Mouse (Mus musculus) Muller cell, postnatal 12 days (primary cell): ENCODE measurements at regions not wholly inside any gene's neighbourhood (a gene's known extent, or its start where the extent isn't known, plus 50 kb on each side); places are given as distances from the start of the nearest gene placed in this dataset.
A peak's percentile ranks its signal among the peaks of the same experiment; 100 is the strongest.

ENCODE experiments used
- DNase-seq: peaks from one replicate; pipeline ENCODE4 v3.0.0-alpha.2; 2015; ENCODE audit errors: inconsistent ontology term

- no peak for DNase-seq
Observed at GRCm38 (mm10) chr1:73227246-73227645, 211.5 kb upstream of the Tnp1 start.

GRCm38 (mm10) chr1:73221863-73222262 lies 206.2 kb upstream of the Tnp1 start:
- DNase-seq: no peak

DNA sequence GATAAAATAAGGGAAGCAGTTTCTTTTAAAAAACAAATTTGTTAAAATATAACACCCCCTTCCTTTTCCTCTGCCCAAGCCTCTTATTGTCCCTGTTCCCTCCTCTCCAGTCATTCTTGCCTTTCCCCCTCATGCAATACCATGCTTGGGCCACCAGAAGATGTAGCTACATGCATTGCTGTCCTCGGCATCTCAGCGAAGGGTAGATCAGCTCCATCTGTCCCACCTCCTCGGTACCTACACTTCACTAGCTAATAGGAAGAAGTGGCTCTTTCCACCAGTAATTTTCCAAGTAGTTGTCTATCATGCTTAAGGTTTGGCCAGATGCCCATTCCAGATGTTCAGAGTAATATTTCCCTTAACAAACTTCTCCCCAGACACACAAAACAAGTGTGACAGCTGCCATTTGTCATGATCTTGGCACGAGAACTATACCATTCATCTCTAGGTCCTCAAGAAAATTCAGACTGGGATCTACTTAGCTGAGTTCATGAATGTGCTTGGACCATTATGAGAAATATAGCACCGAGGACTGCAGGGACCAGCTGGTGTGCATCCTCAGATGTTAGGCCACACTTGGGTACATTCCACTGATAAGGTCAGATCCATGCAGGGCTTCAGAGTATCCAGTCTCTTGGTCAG lies 198.7 kb upstream of the Tnp1 start:
- no peak for DNase-seq

GRCm38 (mm10) chr1:73207421-73207820 lies 191.7 kb upstream of the Tnp1 start:
- DNase-seq: no peak

DNA sequence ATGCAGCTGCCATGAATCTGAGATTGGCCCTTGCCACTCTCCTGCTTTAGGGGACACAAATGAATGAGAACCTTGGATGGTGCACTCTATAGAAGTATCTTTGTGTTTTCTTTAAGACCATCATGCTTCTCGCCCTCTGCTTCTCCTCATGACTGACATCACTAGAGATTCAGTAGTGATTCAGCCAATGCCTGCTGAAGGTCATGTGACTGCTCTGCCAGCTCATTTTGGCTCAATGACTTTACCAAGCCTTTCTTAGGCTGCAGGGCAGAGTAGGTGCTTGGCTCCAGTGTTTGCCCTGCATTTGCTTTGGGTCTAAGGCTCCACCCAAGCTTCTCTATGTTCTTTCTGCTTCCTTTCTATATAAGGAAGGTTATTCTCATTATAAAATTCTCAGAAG lies 190.1 kb upstream of the Tnp1 start:
- no peak for DNase-seq

- DNase-seq: no peak
Observed at GRCm38 (mm10) chr1:73200112-73200511, 184.4 kb upstream of the Tnp1 start.

DNA sequence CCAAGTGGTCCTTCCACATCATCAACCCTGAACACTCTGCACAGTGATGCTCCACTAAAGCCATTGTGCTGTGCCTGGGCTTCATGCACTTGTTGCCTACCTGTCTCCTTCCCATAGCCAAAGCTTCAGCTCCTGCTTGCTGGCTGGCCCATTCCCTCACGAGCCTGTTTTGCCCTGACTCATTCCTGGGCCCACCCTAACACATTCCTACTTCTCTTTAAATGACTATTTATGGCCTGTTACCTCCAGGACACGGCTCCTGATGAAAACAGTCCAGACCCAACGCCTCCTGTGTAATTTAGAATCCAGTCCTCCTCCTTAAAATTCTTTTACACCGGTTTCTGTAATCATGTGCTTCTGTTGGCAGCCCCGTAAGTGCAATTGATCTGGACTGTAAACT lies 175.1 kb upstream of the Tnp1 start:
- DNase-seq: no peak

DNA sequence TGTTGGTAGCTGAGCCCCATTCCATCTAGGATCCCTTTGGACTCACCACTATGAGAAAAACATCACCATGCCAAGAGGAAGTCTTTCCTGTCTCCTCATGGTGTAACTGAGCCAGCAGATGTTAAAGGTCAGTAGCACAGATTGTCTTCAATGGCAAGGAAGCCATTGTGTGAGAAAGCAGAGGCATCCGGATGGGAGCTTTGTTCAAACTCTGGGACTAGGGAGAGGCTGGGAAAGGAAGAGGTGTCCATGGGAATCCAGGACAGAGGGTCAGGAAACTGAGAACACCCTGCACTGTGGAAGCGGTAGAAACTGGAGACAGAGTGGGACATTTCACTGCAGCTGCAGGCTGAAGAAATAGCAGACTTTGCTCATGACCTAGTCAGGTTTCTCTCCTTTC lies 173.1 kb upstream of the Tnp1 start:
- DNase-seq: no peak

DNA sequence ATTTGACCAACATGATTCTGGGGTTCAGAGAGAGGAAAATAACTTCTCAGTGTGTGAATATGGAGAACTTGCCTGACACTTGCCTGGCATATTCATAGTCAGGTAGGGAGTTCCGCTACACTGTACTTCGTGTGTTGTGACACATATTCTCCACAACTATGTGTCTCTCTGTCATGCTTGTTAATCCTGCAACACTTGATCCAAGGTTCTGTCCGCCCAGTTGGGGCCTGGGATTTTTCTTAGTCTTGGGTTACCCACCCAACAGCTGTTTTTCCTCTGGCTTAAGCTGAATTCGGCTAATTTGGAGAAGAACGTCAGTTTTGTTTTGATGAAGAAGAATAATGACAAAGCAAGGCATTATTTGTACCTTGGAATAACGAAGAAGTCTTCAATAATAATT lies 168.8 kb upstream of the Tnp1 start:
- DNase-seq: no peak

- no peak for DNase-seq
Observed at GRCm38 (mm10) chr1:73178810-73179209, 163.1 kb upstream of the Tnp1 start.

DNA sequence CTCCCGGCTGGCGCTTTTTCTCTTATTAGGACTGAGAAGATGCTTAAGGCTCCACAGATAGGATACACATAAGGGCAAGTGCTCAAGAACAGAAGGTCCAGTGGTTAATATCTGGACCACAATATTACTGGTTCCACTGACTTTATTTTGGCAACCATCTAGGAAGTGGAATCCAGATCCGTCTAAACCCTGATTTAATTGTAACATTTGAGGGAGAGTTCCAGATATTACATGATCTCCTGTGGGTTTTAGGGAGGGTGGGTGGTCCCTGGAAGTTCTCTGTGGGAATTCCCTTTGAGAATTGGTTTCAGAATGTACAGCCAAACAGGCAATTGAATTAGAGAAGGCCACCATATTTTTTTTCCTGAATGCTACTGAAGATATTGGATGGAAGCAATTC lies 161.4 kb upstream of the Tnp1 start:
- DNase-seq: no peak

DNA sequence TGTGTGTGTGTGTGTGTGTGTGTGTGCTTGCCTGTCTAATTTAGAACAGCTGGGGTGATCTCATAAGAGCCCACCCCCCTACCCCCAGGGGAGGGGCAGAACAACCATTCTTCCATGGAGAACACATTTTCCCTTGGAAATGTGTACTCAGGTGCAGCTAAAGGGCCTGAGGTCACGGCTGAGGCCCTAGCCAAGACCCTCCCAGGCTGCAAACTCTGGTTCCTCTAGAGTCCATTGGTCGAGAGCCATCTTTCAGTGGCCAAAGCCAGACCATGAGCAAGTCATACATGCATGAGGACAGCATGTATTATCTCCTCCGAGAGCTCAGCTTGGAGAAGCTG lies 154.9 kb upstream of the Tnp1 start:
- DNase-seq: no peak

GRCm38 (mm10) chr1:73169929-73170667 lies 154.4 kb upstream of the Tnp1 start:
- no peak for DNase-seq

- no peak for DNase-seq
Observed at GRCm38 (mm10) chr1:73169077-73169869, 153.6 kb upstream of the Tnp1 start.

GRCm38 (mm10) chr1:73160199-73160598 lies 144.5 kb upstream of the Tnp1 start:
- DNase-seq: no peak

- no peak for DNase-seq
Observed at GRCm38 (mm10) chr1:73159405-73159976, 143.8 kb upstream of the Tnp1 start.

GRCm38 (mm10) chr1:73153438-73154097 lies 137.9 kb upstream of the Tnp1 start:
- DNase-seq: peak; percentile 88

GRCm38 (mm10) chr1:73149926-73150325 lies 134.2 kb upstream of the Tnp1 start:
- DNase-seq: no peak

DNA sequence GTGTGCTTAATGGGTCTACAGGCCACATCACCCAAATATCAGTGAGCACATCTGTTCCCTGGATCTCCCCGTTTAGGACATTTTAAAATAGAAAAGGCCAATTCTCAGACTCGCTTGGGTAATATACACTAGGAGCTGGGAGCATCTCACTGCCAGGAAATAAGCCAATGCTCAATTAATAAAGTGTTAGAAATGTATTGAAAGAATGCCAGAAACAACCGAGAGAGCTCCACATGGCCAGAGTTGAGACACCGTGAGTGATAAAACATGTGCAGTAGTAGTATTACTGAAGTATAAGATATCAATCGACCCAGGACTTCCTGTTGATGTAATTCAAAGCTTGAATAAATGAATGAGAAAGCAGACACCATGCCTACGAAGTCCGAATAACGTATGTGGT lies 127.1 kb upstream of the Tnp1 start:
- DNase-seq: no peak

DNA sequence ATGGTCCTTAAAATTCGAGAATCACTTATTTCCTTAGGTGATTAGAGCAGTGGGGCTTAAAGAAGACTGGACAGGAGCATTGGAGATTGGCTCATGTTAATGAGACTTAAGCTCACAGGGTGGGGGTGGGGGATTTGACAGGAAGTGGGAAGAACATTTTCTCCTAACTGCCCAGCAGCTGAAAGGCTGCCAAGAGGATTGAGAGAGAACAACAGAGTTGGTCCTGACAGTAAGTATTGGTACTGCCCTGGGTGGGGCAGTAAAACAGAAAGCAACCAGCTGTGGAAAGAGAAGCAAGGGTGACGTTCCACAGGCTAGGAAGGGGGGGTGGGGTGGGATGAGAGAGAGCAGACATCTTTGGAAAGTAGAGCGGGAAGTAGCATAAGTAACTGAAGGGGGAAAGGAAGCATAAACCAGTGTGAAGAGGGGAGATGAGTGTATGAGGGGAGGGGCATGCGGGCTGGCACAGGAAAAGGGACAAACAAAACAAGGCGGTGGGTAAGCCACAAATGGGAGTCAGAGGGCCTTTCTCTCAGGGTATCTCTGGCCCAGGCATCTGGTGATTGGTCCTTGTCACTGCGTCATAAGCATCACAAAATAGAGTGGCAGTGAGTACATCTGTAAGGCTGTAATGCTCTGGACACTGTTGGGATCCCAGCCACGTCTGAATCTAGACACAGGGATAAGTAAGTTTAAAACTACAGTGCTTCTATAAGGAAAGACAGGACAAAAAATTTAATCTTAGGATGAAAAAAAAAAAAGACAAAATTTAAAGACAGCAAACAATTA lies 125.0 kb upstream of the Tnp1 start:
- no peak for DNase-seq

- DNase-seq: no peak
Observed at GRCm38 (mm10) chr1:73130215-73130861, 114.6 kb upstream of the Tnp1 start.
